ENCODE assay signal across 20 mouse cellular contexts in genomic region chr1:42756497-42756896, GRCm38 (mm10).
DNase-seq lines count a peak whose midpoint lies in the region; ATAC-seq and TF ChIP-seq lines count a peak whose summit lies in the region.
"Had no signal": no experiment of that assay in that cellular context is flagged by ENCODE, and none has a peak within 500 bp of the region (broad histone marks: within the 10 kb centered on the region; RNA-seq: fewer than 3 reads in every experiment).

No protein-coding gene starts in this region.

- no peaks in the 10 kb centered on the region for H3K9me3 ChIP-seq in kidney, embryonic 16.5 days (ENCODE audit: low read length)
- no peaks in the 10 kb centered on the region for H3K9me3 ChIP-seq in liver, embryonic 11.5 days (ENCODE audit: control insufficient read depth, low read length)
- 0 out of 2 replicates have a peak, but pooled peaks cover 2% of the 10 kb centered on the region for H3K9me3 ChIP-seq in liver, postnatal 0 days (ENCODE audit: low read length)
- H3K9me3 ChIP-seq in liver, embryonic 13.5 days (replicated peaks): no peaks in the 10 kb centered on the region
- H3K9me3 ChIP-seq: embryonic facial prominence, embryonic 10.5 days; embryonic facial prominence, embryonic 12.5 days; forebrain, embryonic 13.5 days; forebrain, embryonic 15.5 days had no signal

- TF ChIP-seq EP300 in liver, postnatal 0 days (IDR thresholded peaks at IDR 0.05; ENCODE audit: low read depth): no peak

- no peak overlapping the region for H3K4me2 ChIP-seq in kidney, embryonic 16.5 days (replicated peaks; ENCODE audit: low read depth, low read length)
- H3K4me2 ChIP-seq in liver, embryonic 11.5 days: no peak overlapping the region
- no peak overlapping the region for H3K4me2 ChIP-seq in liver, postnatal 0 days (ENCODE audit: low read depth, low read length)
- H3K4me2 ChIP-seq in liver, embryonic 13.5 days: no peak overlapping the region
- H3K4me2 ChIP-seq: embryonic facial prominence, embryonic 12.5 days; forebrain, embryonic 13.5 days; forebrain, embryonic 15.5 days had no signal

- no peaks in the 10 kb centered on the region for H3K27me3 ChIP-seq in kidney, embryonic 16.5 days (ENCODE audit: insufficient read depth, low read length)
- no peaks in the 10 kb centered on the region for H3K27me3 ChIP-seq in liver, embryonic 11.5 days (replicated peaks; ENCODE audit: control insufficient read depth, insufficient read depth, low read length)
- H3K27me3 ChIP-seq in liver, postnatal 0 days (ENCODE audit: insufficient read depth, low read length): no peaks in the 10 kb centered on the region
- H3K27me3 ChIP-seq in liver, embryonic 13.5 days: no peaks in the 10 kb centered on the region
- H3K27me3 ChIP-seq in thymus, adult 2 months (ENCODE audit: control insufficient read depth, insufficient read depth, low read length): no peaks in the 10 kb centered on the region
- H3K27me3 ChIP-seq: embryonic facial prominence, embryonic 12.5 days; forebrain, embryonic 13.5 days; forebrain, embryonic 15.5 days had no signal

- no peaks in the 10 kb centered on the region for H3K4me1 ChIP-seq in kidney, embryonic 16.5 days (ENCODE audit: insufficient read depth, low read length)
- no peaks in the 10 kb centered on the region for H3K4me1 ChIP-seq in liver, embryonic 11.5 days (replicated peaks; ENCODE audit: control insufficient read depth, insufficient read depth, low read length)
- H3K4me1 ChIP-seq in liver, postnatal 0 days (ENCODE audit: insufficient read depth): no peaks in the 10 kb centered on the region
- H3K4me1 ChIP-seq in liver, embryonic 13.5 days (replicated peaks): peaks cover 13% of the 10 kb centered on the region
- no peaks in the 10 kb centered on the region for H3K4me1 ChIP-seq in thymus, adult 2 months (replicated peaks; ENCODE audit: control insufficient read depth, insufficient read depth, low read length)
- H3K4me1 ChIP-seq: embryonic facial prominence, embryonic 10.5 days; embryonic facial prominence, embryonic 12.5 days; forebrain, embryonic 13.5 days; forebrain, embryonic 15.5 days had no signal

- no peak for DNase-seq in kidney, adult 11 months
- DNase-seq in liver, embryonic 11.5 days (ENCODE audit: low spot score): no peak
- no peak for DNase-seq in liver, postnatal 0 days
- DNase-seq in c-Kit-positive CD71-positive TER-119-positive erythroid progenitor cells, embryonic 14.5 days (ENCODE audit: low spot score): peak; percentile 5
- DNase-seq in liver, embryonic 13.5 days: no peak
- no peak for DNase-seq in thymus, adult 2 months
- no peak for DNase-seq in thymus, postnatal 0 days (ENCODE audit: low spot score)
- DNase-seq: adrenal gland, adult 2 months; adrenal gland, postnatal 10 days; adrenal gland, postnatal 25 days; cerebellum, adult 11-12 months; cerebellum, adult 2 months; cerebellum, adult 9-10 months; cerebellum, postnatal 10 days; cerebellum, postnatal 25 days had no signal

- no peak overlapping the region for H3K9ac ChIP-seq in kidney, embryonic 16.5 days (replicated peaks; ENCODE audit: low read length)
- no peak overlapping the region for H3K9ac ChIP-seq in liver, embryonic 11.5 days (ENCODE audit: low read depth, low read length)
- no peak overlapping the region for H3K9ac ChIP-seq in liver, postnatal 0 days (replicated peaks)
- no peak overlapping the region for H3K9ac ChIP-seq in liver, embryonic 13.5 days
- H3K9ac ChIP-seq: embryonic facial prominence, embryonic 12.5 days; forebrain, embryonic 13.5 days; forebrain, embryonic 15.5 days had no signal

- TF ChIP-seq POLR2A in thymus, adult 2 months (IDR thresholded peaks at IDR 0.05; ENCODE audit: control insufficient read depth, extremely low read depth, insufficient read depth, low read length, poor library complexity): no peak

- no peak overlapping the region for H3K4me3 ChIP-seq in kidney, embryonic 16.5 days (ENCODE audit: low read length)
- no peak overlapping the region for H3K4me3 ChIP-seq in liver, embryonic 11.5 days (ENCODE audit: low read depth, low read length)
- H3K4me3 ChIP-seq in liver, postnatal 0 days (ENCODE audit: low read depth, low read length): no peak overlapping the region
- no peak overlapping the region for H3K4me3 ChIP-seq in liver, embryonic 13.5 days (replicated peaks)
- no peak overlapping the region for H3K4me3 ChIP-seq in thymus, adult 2 months (ENCODE audit: control insufficient read depth, insufficient read depth, low read length)
- H3K4me3 ChIP-seq: embryonic facial prominence, embryonic 10.5 days; embryonic facial prominence, embryonic 12.5 days; forebrain, embryonic 13.5 days; forebrain, embryonic 15.5 days had no signal

- peak; percentile 54; the same call in 1 of the 2 replicates for ATAC-seq in kidney, embryonic 16.5 days (ENCODE audit: low FRiP score, low TSS enrichment)
- ATAC-seq in liver, embryonic 11.5 days (replicated peaks; ENCODE audit: low FRiP score): peak; percentile 68
- no peak for ATAC-seq in liver, postnatal 0 days
- ATAC-seq in liver, embryonic 13.5 days (ENCODE audit: low read depth): peak; percentile 72
- ATAC-seq: forebrain, embryonic 13.5 days; forebrain, embryonic 15.5 days had no signal

- no peak for TF ChIP-seq CTCF in liver, postnatal 0 days (IDR thresholded peaks at IDR 0.05; ENCODE audit: low read depth)
- TF ChIP-seq CTCF in thymus, adult 2 months (IDR thresholded peaks at IDR 0.05; ENCODE audit: borderline replicate concordance, control insufficient read depth, extremely low read depth, insufficient read depth, low read length, poor library complexity): no peak

- peak overlapping the region; percentile 50; the same call in 1 of the 2 replicates for H3K27ac ChIP-seq in kidney, embryonic 16.5 days (ENCODE audit: low read length)
- H3K27ac ChIP-seq in liver, embryonic 11.5 days (ENCODE audit: low read depth, low read length): no peak overlapping the region
- no peak overlapping the region for H3K27ac ChIP-seq in liver, postnatal 0 days (ENCODE audit: low read depth)
- H3K27ac ChIP-seq in liver, embryonic 13.5 days: no peak overlapping the region
- no peak overlapping the region for H3K27ac ChIP-seq in thymus, adult 2 months (ENCODE audit: control insufficient read depth, insufficient read depth, low read length)
- H3K27ac ChIP-seq: embryonic facial prominence, embryonic 10.5 days; embryonic facial prominence, embryonic 12.5 days; forebrain, embryonic 13.5 days; forebrain, embryonic 15.5 days had no signal

- no peaks in the 10 kb centered on the region for H3K36me3 ChIP-seq in kidney, embryonic 16.5 days (ENCODE audit: insufficient read depth, low read length)
- no peaks in the 10 kb centered on the region for H3K36me3 ChIP-seq in liver, embryonic 11.5 days (ENCODE audit: control insufficient read depth, insufficient read depth, low read length)
- no peaks in the 10 kb centered on the region for H3K36me3 ChIP-seq in liver, postnatal 0 days (replicated peaks; ENCODE audit: insufficient read depth, low read length)
- no peaks in the 10 kb centered on the region for H3K36me3 ChIP-seq in liver, embryonic 13.5 days
- H3K36me3 ChIP-seq in thymus, adult 2 months (ENCODE audit: control insufficient read depth, insufficient read depth, low read length): no peaks in the 10 kb centered on the region
- H3K36me3 ChIP-seq: embryonic facial prominence, embryonic 10.5 days; embryonic facial prominence, embryonic 12.5 days; forebrain, embryonic 15.5 days had no signal
